Mouse (Mus musculus): ENCODE measurements around the gene 1810009A15Rik. TPM values are rescaled to one million over a fixed set of nuclear protein-coding genes. Genes with fewer than 3 reads are reported as not detected.
A peak's percentile ranks its signal among the peaks of the same experiment; 100 is the strongest.
"Not testable (repeated sequence)": the region's sequence is repeated elsewhere in the genome, so short reads cannot be mapped to it uniquely, and the experiment has no call there.

1810009A15Rik gene
- 10 to 100 TPM; 31.5 to 31.9 TPM for total RNA-seq (2021)
- long read RNA-seq, experiment 1, transcript 1810009A15Rik-201 (4 exons, 806 nt): major isoform, 30 of 37 reads
- long read RNA-seq, experiment 1, partial matches to known transcripts: 0 of 37 reads
- long read RNA-seq, experiment 1, other reads (novel, unspliced or antisense): 3 of 37 reads
- long read RNA-seq, experiment 2, transcript 1810009A15Rik-201 (4 exons, 806 nt): major isoform, 20 of 29 reads
- long read RNA-seq, experiment 2, partial matches to known transcripts: 1 of 29 reads
- long read RNA-seq, experiment 2, other reads (novel, unspliced or antisense): 4 of 29 reads

DNA sequence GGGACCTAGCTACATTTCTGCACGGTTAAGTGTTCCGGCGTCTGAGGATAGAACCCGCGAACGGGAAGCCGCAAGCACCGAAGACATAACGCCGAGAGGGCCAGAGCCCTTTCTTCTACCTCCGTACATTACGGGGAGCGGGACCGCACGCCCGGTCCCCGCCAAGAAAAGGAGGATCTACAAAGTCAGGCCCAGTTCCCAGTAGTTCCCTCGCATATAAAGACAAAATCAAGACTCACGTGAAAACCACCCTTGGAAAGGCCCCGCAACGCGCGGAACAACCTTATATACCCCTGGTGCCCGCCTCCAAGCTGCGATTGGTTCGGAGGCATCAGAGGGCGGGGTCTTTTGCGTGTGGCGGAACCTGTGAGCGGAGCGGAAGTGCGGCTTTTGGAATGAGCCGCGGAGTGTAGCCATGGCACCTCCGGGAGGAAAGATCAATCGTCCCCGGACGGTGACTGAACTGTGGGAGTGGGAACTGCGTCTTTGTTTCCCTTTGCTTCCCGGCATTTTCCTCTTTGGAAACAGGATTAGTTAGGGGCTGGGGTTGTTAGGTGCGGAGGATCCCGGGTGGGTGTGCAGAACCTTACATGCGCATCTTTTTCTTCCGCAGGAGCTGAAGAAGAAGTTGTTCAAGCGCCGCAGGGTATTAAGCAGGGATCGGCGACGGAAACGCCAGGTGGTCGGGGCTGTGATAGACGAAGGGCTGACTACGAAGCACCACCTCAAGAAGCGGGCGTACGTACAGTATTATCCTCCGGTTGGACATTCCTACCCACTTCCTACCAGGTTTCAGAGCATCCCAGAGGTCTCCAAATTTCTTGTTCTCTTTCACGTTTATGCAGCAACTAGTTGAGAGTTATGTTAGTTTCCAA lies at the start of gene 1810009A15Rik, which contains the start of gene Gm49416:
Gene 1810009A15Rik (plus strand): TSS at position 343 of the 875 bp plus-strand sequence.
Gene Gm49416 (plus strand): TSS at position 416 of the 875 bp plus-strand sequence.
- DNase-seq: peak; percentile 96

DNA sequence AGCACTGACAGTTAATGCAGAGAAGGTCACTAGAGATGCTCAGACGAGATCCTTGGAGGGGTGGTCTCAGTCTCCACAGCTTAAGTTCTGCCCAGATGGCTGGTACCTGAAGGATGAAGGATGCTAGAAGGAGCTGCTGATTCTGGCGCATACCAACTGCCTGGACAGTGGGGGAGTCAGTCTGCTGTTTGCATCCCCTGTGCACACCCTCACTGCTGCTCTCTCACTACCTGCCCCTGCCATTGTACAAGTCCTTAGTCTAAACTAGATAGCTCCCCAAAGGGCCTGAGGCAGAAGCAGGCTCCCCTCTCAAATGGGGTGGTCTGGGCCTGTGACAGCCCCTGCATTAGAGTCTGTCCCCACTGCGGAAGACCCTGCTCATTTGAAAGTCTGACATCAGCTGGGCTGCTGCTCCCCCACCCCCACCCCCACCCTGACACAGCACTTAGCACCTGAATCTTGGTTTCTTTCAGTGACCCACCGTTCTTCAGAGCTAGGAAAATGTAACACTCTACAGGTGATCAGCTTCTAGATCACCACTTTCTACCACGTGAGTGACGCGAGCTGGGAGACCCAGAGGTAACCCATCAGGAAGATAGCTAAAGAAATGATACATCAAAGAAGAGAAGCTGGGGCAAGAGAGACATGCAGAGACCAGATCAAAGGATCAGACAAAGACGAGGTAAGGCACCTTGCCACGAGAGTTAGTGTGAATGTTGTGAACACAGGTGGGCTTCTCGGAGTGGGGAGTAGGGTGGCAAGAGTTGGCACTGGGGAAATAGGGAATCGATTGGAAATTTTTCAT lies 49.3 kb upstream of the 1810009A15Rik start, which contains the start of gene Gng3:
Gene Gng3 (minus strand): TSS at position 92 of the 805 bp plus-strand sequence.
- no peak for DNase-seq

DNA sequence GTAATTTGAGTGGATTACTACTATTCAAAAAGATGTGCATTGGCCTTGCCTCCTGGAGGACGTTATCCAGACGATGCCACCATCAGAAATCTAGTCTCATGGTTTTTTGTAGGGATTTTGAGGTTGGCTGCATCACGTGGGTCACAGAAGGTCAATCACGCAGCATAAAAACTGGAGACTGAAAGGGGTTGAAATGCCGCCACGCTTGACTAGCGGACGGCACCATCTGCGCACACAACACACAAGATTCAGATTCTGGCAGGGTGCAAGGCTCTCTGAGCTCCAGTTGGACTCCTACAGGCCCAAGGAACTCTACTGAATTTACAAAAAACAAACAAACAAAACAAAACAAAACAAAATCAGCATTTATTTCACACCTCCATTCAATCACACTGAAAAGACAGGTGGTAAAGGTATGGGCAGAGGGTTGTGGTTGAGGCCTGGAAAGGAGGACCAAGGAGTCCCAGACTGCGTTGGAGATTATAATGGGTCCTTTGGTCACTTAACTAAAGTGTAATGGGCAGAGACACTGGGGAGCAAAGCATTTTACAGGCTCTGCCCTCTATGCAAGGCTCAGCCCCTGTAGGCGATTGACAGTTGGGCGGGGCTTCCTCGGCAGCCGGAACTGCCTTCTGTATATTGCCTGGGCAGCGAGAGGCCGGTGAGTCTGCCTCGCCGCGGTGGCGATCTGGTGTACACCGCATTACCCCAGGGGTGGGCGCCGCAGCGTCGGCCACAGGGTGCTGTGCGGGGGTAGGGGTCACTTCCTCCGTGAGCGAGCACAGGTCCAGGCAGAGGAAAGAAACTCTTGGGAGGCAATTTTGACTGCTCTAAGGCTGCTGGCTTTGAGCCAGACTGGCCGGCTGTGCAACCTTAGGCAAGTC lies 48.5 kb upstream of the 1810009A15Rik start:
- DNase-seq: peak; percentile 88

DNA sequence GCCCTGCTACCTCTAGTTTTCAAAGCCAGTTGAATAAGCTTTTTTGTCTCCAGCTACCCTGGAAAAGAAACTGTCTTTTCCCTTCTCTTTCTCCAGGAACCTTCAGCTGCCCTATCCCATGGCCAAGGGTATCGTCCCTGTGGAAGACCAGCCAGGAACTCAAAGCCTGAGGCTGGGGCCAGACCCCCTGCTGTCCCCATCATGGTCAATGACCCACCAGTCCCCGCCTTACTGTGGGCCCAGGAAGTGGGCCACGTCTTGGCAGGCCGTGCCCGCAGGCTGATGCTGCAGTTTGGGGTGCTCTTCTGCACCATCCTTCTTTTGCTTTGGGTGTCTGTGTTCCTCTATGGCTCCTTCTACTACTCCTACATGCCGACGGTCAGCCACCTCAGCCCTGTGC lies 47.6 kb upstream of the 1810009A15Rik start:
- DNase-seq: no peak

DNA sequence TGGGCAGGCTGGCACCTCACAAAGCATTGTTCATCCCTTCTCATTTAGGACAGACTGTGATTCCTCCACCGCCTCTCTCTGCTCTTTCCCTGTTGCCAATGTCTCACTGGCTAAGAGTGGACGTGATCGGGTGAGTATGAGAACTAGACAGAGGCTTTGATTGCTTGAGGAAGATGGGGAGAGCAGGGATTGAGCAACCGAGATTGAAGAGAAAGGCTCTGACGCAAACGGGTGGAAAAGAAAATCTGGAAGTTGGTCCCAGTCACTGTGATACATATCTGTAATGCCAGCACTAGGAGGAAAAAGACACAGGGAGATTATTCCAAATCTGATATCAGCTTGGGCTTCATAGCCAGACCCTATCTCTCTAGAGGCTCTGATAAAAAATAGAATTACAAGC lies 45.7 kb upstream of the 1810009A15Rik start:
- DNase-seq: peak; percentile 41

DNA sequence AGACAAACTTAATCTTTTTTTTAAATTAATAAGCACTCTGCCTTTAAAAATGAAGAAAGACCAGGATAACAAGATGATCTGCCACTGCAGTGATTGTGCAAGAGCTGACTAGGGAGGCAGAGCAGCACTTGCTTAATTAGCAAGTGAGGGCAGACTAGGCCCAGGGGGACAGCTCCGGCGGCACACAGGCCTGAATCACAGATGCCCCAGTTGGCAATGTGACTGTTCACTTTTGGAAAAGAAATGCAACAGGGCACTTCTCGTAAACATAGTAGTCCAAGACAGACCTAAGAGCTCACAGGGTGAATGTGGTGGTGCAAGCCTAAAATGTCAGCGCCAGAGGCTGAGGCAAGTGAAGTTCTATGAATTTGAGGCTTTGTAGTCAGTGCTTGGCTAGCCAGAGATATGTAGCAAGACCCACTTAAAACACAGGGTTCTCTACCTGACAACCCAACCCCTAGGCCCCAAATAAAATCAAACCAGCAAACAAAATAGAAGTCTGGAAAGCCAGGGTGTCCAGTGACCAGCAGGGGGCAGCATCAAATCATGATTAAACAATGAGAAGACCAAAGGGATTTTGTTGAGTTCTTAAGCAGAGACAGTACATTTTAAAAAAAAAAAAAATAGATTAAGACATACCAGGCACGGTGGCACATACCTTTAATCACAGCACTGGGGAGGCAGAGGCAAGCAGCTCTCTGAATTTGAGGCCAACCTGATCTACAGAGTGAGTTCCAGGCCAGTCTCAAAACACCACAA lies 44.1 kb upstream of the 1810009A15Rik start:
- DNase-seq: peak; percentile 88

DNA sequence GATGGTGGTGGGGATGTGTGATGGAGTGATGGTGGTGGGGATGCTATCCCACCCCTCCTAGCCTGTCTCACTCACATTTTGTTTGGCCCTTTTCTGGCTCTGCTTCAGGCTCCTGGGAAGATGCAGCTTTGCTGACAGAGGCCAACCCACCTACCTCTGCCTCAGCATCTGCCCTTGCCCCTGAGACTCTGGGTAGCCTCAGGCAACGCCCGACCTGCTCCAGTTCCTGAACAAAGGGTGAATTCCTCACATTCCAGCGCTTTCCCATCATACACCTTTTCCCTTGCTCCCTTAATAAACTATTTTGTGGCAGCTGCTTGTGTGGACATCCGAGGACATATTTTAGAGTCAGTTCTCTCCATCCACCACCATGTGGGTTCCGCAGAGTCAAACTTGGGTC lies 40.3 kb upstream of the 1810009A15Rik start:
- DNase-seq: no peak

DNA sequence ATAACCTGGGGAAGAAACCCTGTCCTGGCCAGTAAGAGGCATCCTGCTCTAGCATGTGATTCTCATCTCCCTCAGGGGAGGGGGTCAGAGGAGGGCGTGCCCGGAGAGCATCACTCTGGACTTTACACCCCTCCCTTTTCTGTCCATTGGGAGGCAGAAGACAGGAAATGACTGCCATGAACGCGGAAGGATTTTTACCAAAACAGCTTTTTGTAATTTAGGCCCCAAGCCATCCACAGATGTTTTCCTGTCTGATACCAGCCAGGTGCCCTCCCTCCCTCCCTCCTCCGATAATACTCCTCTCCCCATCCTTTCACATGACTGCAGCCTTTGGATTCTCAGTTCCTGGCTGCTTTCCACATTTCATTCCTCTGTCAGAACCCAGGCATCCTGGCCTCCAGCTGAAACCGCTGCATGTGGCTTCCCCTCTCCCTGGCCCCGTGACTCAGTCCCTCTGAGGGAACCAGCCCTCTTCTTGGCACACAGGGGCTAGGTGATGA lies 38.2 kb upstream of the 1810009A15Rik start, which contains the start of gene Lrrn4cl:
Gene Lrrn4cl (plus strand): TSS at position 367 of the 500 bp plus-strand sequence.
- peak; percentile 43 for DNase-seq

DNA sequence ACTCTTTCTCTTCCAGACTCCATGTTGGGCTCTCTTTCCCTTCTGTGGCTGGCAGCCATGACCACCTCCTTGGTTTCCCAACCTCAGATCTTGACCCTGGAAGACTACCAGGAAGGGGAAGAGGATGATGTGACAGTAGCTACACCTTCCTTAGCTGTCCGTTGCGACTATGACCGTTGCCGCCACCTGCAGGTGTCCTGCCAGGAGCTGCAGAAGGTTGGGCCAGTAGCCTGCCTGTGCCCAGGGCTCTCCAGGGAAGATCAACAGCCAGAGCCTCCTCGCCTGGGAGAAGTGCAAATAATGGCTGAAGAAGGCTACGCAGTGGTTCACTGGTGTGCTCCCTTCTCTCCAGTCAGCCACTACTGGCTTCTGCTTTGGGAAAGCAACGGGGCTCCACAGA lies 37.0 kb upstream of the 1810009A15Rik start:
- DNase-seq: peak; percentile 43

DNA sequence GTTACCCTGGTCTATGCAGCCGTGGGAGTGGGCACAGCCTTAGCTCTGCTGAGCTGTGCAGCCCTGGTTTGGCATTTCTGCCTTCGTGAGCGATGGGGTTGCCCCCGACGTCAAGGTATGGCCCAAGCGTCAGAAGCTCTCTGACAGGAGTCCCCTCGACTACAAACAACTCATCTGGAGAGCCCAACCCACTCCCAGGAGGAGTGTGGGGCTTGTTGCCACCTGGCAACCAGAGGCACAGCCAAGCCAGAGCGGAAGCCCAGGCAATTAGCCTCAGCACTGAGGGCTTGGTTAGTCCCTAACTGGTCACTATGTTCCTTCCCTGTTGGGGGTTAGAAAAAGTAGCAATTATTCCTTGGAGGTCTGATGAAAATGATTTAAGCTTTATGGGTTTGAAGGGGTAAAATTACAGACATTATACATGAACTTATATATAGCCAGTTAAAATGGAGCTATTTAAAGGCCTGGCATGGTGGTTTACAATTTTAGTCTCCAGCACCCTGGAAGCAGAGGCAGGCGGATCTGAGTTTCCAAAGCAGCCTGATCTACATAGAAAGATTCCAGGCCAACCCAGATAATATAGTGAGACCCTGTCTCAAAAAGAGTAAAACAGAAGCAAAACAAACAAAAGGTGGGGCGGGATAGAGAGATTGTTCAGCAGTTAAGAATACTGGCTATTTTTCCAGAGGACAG lies 36.3 kb upstream of the 1810009A15Rik start:
- DNase-seq: peak; percentile 67

DNA sequence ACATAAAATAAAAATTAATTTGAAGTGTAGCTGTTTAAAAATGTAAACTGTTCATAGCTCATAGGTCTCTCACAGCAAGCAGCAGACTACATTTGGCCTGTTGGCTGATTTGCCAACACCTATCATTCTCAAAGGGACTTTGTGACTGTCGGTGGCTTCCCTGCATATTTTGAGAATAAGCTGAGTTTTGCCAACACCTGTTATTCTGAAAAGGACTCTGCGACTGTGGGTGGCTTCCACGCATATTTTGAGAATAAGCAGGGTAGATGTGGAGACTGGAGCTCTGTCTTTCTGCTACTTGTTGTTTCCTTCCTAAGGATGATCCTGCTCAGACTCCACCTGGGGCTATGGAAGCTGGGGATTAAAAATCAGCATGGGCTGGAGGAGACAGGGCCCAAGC lies 35.5 kb upstream of the 1810009A15Rik start:
- no peak for DNase-seq

DNA sequence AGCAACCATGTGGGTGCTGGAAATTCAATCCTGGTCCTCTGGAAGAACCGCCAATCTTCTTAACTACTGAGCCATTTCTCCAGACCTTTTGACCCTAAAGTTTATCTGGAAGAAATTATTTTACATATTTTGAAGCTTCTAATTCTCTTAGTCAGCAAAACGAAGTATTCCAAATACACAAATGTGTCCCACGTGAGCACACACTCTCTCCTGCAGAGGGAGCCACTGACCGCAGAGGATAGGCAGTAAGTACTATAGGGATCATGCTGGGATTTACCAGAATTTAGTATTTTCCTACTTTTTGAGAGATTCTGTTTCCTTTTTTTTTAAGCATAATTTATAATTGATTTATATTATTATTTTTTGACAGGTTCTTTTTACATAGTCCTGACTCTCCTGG lies 31.0 kb upstream of the 1810009A15Rik start:
- DNase-seq: peak; percentile 73

DNA sequence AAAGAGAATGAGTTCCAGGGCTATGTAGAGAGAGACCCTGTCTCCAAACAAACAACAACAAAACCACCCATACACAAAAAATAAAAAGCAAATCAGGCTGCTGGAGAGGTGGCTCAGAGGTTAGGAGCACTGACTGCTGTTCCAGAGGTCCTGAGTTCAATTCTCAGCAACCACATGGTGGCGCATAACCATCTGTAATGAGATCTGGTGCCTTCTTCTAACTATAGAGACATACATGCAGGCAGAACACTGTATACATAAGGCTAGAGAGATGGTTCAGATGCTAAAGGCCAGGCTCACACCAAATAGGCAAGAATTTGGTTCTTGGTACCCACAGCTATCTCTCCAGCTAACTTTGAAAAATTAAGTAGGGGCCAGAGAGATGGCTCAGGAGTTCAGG lies 29.6 kb upstream of the 1810009A15Rik start:
- no peak for DNase-seq

DNA sequence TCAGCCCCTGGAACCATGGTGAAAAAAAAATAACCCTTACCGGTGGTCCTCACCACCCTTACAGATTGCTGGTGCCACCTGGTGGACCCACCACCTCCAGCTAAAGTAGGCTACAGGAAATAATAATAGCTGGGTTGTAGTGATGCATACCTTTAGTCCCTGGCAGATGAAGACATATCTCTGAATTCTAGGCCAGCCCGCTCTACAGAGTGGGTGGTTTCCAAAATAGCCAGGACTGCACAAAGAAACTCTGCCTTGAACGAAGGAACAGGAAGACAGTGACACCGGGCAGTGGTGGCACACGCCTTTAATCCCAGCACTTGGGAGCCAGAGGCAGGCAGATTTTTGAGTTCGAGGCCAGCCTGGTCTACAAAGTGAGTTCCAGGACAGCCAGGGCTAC lies 24.4 kb upstream of the 1810009A15Rik start:
- DNase-seq: no peak

DNA sequence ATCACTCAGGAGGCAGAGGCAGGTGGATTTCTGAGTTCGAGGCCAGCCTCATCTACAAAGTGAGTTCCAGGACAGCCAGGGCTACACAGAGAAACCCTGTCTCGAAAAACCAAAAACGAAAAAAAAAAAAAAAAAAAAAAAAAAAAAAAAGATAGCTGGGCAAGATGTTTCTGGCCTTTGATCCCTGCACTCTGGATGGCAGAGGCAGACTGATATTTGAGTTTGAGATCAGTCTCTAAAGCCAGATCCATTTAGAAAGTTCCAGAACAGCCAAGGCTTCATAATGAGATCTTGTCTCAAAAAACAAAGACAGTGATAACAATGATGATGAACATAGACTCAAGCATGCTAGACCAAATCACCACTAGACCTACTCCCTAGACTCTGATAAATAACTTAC lies 18.3 kb upstream of the 1810009A15Rik start:
- not testable (repeated sequence) for DNase-seq

DNA sequence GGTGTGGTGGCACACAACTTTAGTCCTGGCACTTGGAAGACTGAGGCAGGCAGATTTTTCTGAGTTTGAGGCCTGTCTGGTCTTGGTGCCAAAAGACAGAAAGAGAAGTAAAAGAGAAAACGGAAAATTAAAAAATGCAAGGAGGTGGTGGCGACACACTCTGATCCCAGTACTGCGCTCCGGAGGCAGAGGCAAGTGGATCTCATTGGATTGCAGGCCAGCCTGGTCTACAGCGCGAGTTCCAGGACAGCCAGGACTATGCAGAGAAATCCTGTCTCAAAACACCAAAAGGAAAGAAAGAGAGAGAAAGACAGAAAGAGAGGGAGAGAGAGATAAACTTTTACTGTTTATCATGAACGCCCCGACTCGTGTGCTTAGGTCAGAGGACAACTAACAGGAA lies 17.8 kb upstream of the 1810009A15Rik start:
- DNase-seq: no peak

DNA sequence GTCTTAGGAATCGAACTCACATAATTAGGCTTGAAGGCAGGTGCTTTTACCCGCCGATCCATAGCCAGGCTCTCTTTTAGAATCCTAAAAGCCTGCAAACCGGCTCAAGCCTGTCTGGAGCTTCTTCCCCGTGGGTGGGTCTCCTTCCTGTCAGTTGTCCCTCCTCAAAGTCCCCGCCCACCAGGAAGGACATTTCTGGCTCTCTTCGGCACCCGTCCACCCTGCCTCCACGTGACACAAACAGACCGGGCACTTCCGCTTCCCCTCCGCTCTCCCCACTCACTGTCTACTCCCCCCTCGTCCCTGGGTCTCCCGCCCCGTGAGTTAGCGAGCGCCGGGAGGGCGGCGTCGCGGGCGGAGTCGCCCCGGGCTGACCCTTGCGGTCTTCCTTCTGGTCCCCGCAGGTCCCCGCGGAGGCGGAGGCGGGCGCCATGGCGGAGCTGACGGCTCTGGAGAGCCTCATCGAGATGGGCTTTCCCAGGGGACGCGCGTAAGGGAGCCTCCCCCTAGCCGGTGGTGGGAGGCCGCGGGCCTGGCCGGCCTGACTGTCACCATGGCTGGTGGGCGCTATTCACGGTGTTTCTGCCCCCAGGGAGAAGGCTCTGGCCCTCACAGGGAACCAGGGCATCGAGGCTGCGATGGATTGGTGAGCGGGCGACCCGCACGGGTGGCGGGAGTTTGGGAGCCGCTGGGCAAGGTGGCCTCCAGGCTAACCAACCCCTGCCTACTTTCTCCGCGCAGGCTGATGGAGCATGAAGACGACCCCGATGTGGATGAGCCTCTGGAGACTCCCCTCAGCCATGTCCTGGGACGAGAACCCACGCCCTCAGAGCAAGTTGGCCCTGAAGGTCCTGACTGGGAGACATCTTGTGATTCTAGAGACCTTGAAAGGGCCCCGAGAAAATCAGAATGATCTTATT lies 17.1 kb upstream of the 1810009A15Rik start, which contains the start of gene Ubxn1:
Gene Ubxn1 (plus strand): TSS at position 230 of the 920 bp plus-strand sequence.
- peak; percentile 97 for DNase-seq

DNA sequence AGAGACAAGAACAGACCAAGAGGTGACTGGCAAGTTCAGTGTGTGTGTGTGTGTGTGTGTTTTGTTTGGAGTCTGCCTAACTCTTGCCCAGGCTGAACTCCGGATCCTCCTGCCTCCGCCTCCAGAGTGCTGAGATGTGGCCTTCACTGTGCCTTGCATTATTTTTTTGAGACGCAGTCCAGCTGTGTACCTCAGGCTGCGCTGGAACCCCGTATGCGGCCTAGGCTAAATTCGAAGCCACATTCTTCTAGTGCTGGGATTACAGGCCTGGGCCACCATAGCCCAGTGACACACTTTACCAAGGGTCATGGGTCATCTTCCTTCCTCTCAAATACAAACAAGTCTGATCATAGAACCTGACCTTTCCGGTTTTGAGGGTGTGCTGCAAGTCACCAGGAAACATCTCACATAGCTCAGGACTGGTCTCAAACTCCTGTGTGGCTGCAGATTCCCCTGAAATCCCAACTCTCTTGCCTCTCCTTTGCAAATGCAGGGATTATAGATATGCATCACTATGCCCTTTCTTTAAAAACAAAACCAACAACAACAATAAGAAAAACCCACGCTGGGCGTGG lies 16.3 kb upstream of the 1810009A15Rik start:
- peak; percentile 27 for DNase-seq

Measured in adrenal gland, postnatal 10 days (tissue).